Mouse (Mus musculus) brain, embryonic 14.5 days (tissue): ENCODE measurements around the gene Tnk1.

Experiments used
- CTCF ChIP-seq: fragments of 200-500 bp; IDR thresholded peaks from 2 replicates; pipeline ENCODE4 v1.5.1; 2012; ENCODE audit warnings: inconsistent platforms, mild to moderate bottlenecking, moderate library complexity, borderline replicate concordance; ENCODE audit not compliant: insufficient read depth, insufficient read length; ENCODE audit errors: extremely low read depth
- POLR2A ChIP-seq: fragments of 200-500 bp; IDR thresholded peaks from 2 replicates; pipeline ENCODE4 v1.6.1; 2012; ENCODE audit warnings: mild to moderate bottlenecking, inconsistent platforms, borderline replicate concordance; ENCODE audit not compliant: poor library complexity, insufficient read depth, insufficient read length, severe bottlenecking; ENCODE audit errors: extremely low read depth

DNA sequence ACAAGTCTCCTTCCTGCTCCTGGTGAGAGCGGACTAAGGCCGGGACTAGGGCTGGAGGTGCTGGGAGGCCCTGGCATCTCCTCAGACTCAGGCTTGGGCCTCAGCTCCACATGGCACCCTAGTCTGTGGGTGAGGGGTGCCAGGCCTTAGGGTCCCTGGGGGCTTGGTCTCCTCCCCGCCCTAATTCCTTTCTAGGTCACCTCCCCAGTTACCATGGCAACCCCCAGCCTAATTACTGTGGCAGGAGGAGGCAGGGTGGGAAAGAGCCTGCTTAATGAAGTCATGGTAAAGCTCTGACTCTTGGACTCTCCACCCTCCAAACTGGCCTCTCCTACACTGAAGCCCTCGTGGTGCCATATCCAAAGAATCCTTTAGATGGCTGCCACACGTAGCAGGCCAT lies 29.7 kb downstream of the Tnk1 start:
- TF ChIP-seq CTCF: no peak
- TF ChIP-seq POLR2A: no peak
